Comparison of ENCODE assay signal across 8 mouse cellular contexts in the genomic region with DNA sequence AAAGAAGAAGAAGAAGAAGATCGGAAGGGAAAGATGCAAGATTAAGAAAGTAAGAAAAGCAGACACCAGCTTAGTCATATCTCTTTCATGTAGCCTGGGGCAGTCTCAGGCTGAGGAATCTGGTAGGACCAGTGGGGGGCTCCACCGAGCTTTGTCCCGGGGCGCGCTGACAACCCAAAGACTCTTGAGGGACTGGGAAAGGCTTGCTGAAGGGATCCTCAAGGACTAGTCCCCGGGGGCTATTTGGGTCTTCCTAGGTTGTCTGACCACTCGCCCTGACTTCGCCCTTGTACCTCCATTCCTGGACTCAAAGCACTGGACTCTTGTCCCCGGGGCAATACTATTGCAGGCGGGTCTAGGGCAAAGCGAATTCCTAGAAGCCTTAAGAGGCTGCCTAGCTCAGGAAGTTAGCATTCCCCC. TPM values are rescaled to one million over a fixed set of nuclear protein-coding genes. Genes with fewer than 3 reads are reported as not detected.
DNase-seq lines count a peak whose midpoint lies in the region; ATAC-seq and TF ChIP-seq lines count a peak whose summit lies in the region.

No protein-coding gene starts in this region.

- TF ChIP-seq POLR2A in olfactory bulb, adult 2 months (IDR thresholded peaks at IDR 0.05; ENCODE audit: insufficient read depth, low read depth, low read length), result no peak

- WGBS in forebrain, embryonic 15.5 days, result under 1% methylated on average over 11 of the region's 11 CpGs
- WGBS in lung, embryonic 15.5 days, result under 1% methylated on average over 11 of the region's 11 CpGs
- under 1% methylated on average over 11 of the region's 11 CpGs for WGBS in olfactory bulb, adult 2 months

- H3K27me3 ChIP-seq in forebrain, embryonic 15.5 days, result no peaks in the 10 kb centered on the region
- no peaks in the 10 kb centered on the region for H3K27me3 ChIP-seq in lung, embryonic 15.5 days

- TF ChIP-seq CTCF in olfactory bulb, adult 2 months (IDR thresholded peaks at IDR 0.05; ENCODE audit: insufficient read depth, low read depth, low read length), result peak; percentile 60; the same call in 1 of the 2 replicates

- peaks cover 24% of the 10 kb centered on the region for H3K4me1 ChIP-seq in forebrain, embryonic 15.5 days
- H3K4me1 ChIP-seq in lung, embryonic 15.5 days, result peaks cover 40% of the 10 kb centered on the region
- H3K4me1 ChIP-seq in olfactory bulb, adult 2 months (ENCODE audit: control insufficient read depth, insufficient read depth, low read length), result peaks cover 28% of the 10 kb centered on the region

- H3K36me3 ChIP-seq in forebrain, embryonic 15.5 days, result no peaks in the 10 kb centered on the region
- peaks cover 6% of the 10 kb centered on the region; the same call in 1 of the 2 replicates for H3K36me3 ChIP-seq in lung, embryonic 15.5 days

- peak overlapping the region; percentile 78 for H3K4me2 ChIP-seq in forebrain, embryonic 15.5 days (replicated peaks)
- peak overlapping the region; percentile 84 for H3K4me2 ChIP-seq in lung, embryonic 15.5 days

- peak; percentile 44 for ATAC-seq in forebrain, embryonic 15.5 days (replicated peaks)
- peak; percentile 44 for ATAC-seq in lung, embryonic 15.5 days (ENCODE audit: borderline replicate concordance, extremely low read depth, low FRiP score, low TSS enrichment)

- peak; percentile 56 for DNase-seq in MEL-GATA-1-ER (ENCODE audit: extremely low read depth, low read depth)
- DNase-seq in cerebellum, adult 11 months, result peak; percentile 76
- peak; percentile 72 for DNase-seq in heart, postnatal 25 days (ENCODE audit: low spot score)
- peak; percentile 71 for DNase-seq in layer of hippocampus, adult 9-11 months
- peak; percentile 89 for DNase-seq in thymus, postnatal 4 days

- peak overlapping the region; percentile 86 for H3K27ac ChIP-seq in forebrain, embryonic 15.5 days (replicated peaks)
- peak overlapping the region; percentile 99 for H3K27ac ChIP-seq in lung, embryonic 15.5 days
- peak overlapping the region; percentile 69 for H3K27ac ChIP-seq in olfactory bulb, adult 2 months (ENCODE audit: insufficient read depth, low read depth, low read length)

- peak overlapping the region; percentile 89 for H3K4me3 ChIP-seq in forebrain, embryonic 15.5 days
- H3K4me3 ChIP-seq in lung, embryonic 15.5 days, result peak overlapping the region; percentile 75
- H3K4me3 ChIP-seq in olfactory bulb, adult 2 months (ENCODE audit: insufficient read depth, low read depth, low read length), result peak overlapping the region; percentile 76

- peak overlapping the region; percentile 76 for H3K9ac ChIP-seq in forebrain, embryonic 15.5 days (replicated peaks)
- peak overlapping the region; percentile 91 for H3K9ac ChIP-seq in lung, embryonic 15.5 days

- intact Hi-C loops in heart, postnatal 25 days (cut with DNase I), result loop anchor here (1.0 kb wide), 1 partner anchor 234 kb away; no protein-coding TSS in a partner anchor

- H3K9me3 ChIP-seq in forebrain, embryonic 15.5 days, result no peaks in the 10 kb centered on the region
- no peaks in the 10 kb centered on the region for H3K9me3 ChIP-seq in lung, embryonic 15.5 days

RNA-seq across cellular contexts. Expression of gene Zyx, which starts 0.4 kb away (rescaled TPM):
- 33.1 and 37.6 TPM in 2 replicates for polyA plus RNA-seq in forebrain, embryonic 15.5 days (2015; fragmentation: Nextera tagmentation; extraction: Ambion mirVana)
- total RNA-seq in heart, postnatal 25 days (2021), result 10 to 100 TPM; 57.1 to 59.8 TPM
- 161 and 167 TPM in 2 replicates for polyA plus RNA-seq in lung, embryonic 15.5 days (2015; fragmentation: Nextera tagmentation; extraction: Ambion mirVana)
- polyA plus RNA-seq in olfactory bulb, adult 2 months (2012; ENCODE audit: insufficient read depth, insufficient read length, low replicate concordance, missing spikeins), result not detected in 2 replicates

RNA-seq across cellular contexts. Expression of gene Epha1, which starts 24.1 kb away (rescaled TPM):
- 0.14 and 0.20 TPM in 2 replicates for polyA plus RNA-seq in forebrain, embryonic 15.5 days (2015; fragmentation: Nextera tagmentation; extraction: Ambion mirVana)
- under 1 TPM; 0.26 to 0.31 TPM for total RNA-seq in heart, postnatal 25 days (2021)
- 14.2 and 16.9 TPM in 2 replicates for polyA plus RNA-seq in lung, embryonic 15.5 days (2015; fragmentation: Nextera tagmentation; extraction: Ambion mirVana)
- not detected in 2 replicates for polyA plus RNA-seq in olfactory bulb, adult 2 months (2012; ENCODE audit: insufficient read depth, insufficient read length, low replicate concordance, missing spikeins)

RNA-seq across cellular contexts. Expression of gene Fam131b, which starts 24.6 kb away (rescaled TPM):
- polyA plus RNA-seq in forebrain, embryonic 15.5 days (2015; fragmentation: Nextera tagmentation; extraction: Ambion mirVana), result 5.4 and 6.2 TPM in 2 replicates
- total RNA-seq in heart, postnatal 25 days (2021), result 1 to 10 TPM in 1 of 2 experiments, under 1 TPM in 1; 0.59 to 1.1 TPM
- 0.06 and 0.14 TPM in 2 replicates for polyA plus RNA-seq in lung, embryonic 15.5 days (2015; fragmentation: Nextera tagmentation; extraction: Ambion mirVana)
- not detected in 2 replicates for polyA plus RNA-seq in olfactory bulb, adult 2 months (2012; ENCODE audit: insufficient read depth, insufficient read length, low replicate concordance, missing spikeins)

RNA-seq across cellular contexts. Expression of gene Tas2r143, which starts 51.0 kb away (rescaled TPM):
- not detected in 2 replicates for polyA plus RNA-seq in forebrain, embryonic 15.5 days (2015; fragmentation: Nextera tagmentation; extraction: Ambion mirVana)
- under 1 TPM in 1 of 2 experiments, not detected in 1; 0.39 TPM for total RNA-seq in heart, postnatal 25 days (2021)
- not detected in 2 replicates for polyA plus RNA-seq in lung, embryonic 15.5 days (2015; fragmentation: Nextera tagmentation; extraction: Ambion mirVana)
- polyA plus RNA-seq in olfactory bulb, adult 2 months (2012; ENCODE audit: insufficient read depth, insufficient read length, low replicate concordance, missing spikeins), result not detected in 2 replicates

RNA-seq across cellular contexts. Expression of gene Tas2r135, which starts 56.2 kb away (rescaled TPM):
- not detected in 2 replicates for polyA plus RNA-seq in forebrain, embryonic 15.5 days (2015; fragmentation: Nextera tagmentation; extraction: Ambion mirVana)
- not detected for total RNA-seq in heart, postnatal 25 days (2021)
- polyA plus RNA-seq in lung, embryonic 15.5 days (2015; fragmentation: Nextera tagmentation; extraction: Ambion mirVana), result not detected in 2 replicates
- not detected in 2 replicates for polyA plus RNA-seq in olfactory bulb, adult 2 months (2012; ENCODE audit: insufficient read depth, insufficient read length, low replicate concordance, missing spikeins)

Comparison
In these comparisons a context has a peak if more than half of its experiments do, and no peak if none do; other contexts are left out.
1. Peak in every context shown above with its lines: DNase-seq, ATAC-seq, H3K4me3 ChIP-seq and H3K27ac ChIP-seq.
2. RNA of gene Zyx, which starts 0.4 kb away (polyA plus RNA-seq): 161 to 167 TPM in lung, embryonic 15.5 days and 33.1 to 37.6 TPM in forebrain, embryonic 15.5 days; not detected in olfactory bulb, adult 2 months; every median in the first group is over 10 times any median in the second.
3. RNA of gene Epha1, which starts 24.1 kb away (polyA plus RNA-seq): 14.2 to 16.9 TPM in lung, embryonic 15.5 days; 0.14 to 0.20 TPM in forebrain, embryonic 15.5 days and not detected in olfactory bulb, adult 2 months; every median in the first group is over 10 times any median in the second.